Mouse (Mus musculus) right cerebral cortex, postnatal 25 days (tissue): ENCODE measurements around the gene Haus2.
"Not testable (repeated sequence)": the region's sequence is repeated elsewhere in the genome, so short reads cannot be mapped to it uniquely, and the experiment has no call there.

Experiments used
- DNase-seq: peaks from one replicate; pipeline ENCODE4 v3.0.0; 2022

Haus2 gene

DNA sequence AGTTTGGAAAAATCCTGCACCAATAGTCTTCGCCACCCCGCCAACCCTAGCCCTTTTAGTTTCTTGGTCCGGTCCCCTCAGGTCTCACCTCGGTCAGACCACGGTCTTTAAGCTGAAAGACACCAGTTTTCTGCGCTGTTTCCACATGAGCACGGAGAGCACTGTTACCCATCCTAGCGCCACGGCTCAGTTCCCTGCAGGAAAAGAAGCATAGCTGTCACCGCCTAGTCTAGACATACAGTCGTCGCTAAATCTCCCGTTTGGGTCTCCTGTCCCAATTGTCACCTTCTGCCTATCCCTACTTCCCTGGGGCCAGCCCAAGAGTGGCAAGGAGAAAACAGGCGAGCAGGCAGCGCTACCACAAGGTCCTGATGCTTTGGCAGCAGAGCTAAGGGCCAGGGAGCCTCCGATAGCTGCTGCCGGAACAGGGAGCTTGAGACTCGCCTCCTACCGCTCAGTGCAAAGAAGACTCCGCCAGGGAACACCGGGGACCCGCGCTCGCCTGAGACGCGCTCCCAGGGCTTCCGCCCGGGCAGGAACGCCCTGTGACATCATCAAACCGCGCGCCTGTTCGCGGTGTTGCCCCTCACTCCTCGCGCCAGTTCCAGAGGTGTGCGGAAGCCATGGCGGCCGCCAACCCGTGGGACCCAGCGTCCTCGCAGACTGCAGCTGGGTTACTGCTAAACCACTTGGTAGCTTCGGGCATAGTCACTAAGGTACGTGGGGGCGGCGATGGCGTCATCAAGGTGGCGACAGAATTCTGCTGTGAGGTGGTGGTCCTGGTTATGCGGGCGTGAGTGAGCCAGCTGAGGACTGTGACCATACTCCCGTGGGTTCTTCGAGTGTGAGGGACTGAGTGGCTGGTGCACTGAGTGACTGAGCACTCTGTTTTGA is at the start of gene Haus2, which contains the start of gene Lrrc57:
Gene Haus2, plus strand, starts transcription at position 554 of the 894 bp plus-strand sequence.
Gene Lrrc57, minus strand, starts transcription at position 691 of the 894 bp plus-strand sequence.
- DNase-seq, result peak; percentile 92

DNA sequence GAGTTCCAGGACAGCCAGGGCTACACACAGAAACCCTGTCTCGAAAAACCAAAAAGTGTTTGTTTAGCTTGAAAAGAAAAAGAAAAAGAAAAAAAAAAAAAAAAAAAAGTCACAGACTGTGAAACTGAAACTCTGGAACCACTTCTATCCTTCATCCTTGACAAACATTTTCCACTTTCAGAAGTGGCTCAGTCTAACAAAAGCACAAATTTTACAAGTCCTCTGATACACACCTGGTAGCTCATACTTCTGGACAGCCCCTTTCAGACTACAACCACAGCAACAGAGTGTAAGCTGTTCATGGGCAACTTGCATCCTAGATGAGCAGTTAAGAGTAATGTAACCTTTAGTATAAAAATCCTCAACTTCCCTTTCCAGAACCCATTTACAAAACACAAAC is 47.7 kb upstream of the Haus2 start:
- no peak for DNase-seq

DNA sequence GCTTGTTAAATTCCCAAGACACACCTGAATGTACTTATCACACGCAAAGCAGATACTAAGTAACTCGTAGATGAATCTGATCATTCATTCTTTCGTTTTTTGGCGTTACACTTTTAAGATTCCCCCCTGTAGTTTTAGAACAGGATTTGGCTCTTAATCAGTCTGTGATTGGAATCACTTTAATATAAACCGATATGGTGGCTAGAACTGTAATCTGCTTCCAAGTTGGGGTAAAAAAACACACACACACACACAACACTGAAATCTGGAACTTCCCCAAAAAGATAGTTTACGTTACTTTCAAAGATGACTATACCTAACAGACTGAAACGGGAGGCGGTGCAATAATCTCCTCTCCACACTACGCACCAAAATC is 46.3 kb upstream of the Haus2 start:
- DNase-seq, result no peak

DNA sequence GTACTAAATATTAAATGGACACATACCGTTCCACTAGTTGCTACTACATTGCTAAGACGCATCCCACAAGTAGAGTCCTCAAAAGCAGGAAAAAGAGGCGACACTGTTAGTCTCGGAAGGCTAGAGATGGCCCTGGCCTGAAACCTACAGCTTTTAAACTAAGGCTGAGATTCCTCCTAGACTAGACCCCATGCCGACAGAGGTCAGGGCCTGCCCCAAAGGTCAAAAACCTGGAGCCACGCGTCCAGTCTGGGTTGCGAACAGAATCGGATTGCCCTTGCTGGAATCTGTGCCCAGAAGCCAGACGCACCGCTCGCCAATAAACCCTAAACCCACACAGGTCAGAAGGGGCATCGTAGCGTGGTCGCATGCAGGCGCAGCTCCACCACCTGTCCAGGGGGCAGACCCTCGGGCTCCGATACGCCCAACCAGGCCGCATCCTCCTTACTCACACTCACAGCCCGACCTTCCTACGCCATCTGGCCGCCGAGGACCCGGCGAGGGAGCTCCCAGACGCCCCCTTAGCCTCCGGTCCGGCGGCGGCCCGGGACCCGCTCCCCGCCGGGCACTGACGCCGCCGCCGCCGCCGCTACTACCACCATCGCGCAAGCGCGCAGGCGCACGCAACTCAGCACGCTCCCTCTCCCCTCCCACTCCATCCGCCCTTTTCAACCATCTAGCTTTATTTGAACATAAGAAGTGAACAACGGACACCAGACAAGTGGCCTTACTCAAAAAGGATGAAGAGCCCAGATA is 45.8 kb upstream of the Haus2 start, which contains the start of gene Zfp106:
Gene Zfp106, minus strand, starts transcription at position 609 of the 756 bp plus-strand sequence.
- DNase-seq, result peak; percentile 87

DNA sequence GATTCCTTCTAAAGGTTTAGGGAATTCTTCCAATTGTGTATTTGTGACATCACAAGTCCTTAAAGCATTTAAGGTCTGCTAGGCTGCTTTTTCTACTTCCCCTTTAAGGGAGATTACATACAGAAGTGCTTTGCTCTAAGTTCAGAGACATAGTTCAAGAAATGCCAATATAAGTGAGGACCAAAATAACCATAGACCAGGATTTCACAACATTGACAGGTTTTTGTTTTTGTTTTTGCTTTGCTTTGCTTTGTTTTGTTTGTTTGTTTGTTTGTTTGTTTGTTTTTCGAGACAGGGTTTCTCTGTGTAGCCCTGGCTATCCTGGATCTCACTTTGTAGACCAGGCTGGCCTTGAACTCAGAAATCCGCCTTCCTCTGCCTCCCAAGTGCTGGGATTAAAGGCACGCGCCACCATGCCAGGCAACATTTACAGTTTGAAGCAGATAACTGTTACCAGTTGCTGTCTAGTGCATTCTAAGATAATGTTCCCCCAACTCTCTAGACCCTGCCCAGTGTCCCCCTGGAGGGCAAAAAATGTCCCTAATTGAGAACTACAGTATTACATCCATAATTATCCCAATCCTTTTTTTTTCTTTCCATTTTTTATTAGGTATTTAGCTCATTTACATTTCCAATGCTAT is 44.5 kb upstream of the Haus2 start:
- not testable (repeated sequence) for DNase-seq

DNA sequence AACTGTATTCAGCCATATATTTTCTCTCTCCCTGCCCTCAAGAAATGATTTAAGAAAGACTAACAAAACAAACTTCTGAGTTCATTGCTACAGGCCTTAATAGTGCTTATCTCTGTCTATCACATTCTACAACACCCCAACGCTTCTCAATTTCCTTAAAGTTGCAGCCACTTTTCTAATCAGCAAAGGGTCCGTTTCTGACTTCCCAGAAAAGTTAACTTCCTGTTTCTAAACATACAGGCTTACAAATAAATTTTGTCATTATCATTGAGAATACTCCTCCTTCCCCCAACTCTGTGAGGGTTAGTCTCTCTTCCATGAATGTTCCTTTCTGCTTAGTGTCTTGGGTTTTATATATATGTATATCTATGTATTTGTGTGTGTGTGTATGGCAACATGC is 43.8 kb upstream of the Haus2 start:
- DNase-seq, result no peak

DNA sequence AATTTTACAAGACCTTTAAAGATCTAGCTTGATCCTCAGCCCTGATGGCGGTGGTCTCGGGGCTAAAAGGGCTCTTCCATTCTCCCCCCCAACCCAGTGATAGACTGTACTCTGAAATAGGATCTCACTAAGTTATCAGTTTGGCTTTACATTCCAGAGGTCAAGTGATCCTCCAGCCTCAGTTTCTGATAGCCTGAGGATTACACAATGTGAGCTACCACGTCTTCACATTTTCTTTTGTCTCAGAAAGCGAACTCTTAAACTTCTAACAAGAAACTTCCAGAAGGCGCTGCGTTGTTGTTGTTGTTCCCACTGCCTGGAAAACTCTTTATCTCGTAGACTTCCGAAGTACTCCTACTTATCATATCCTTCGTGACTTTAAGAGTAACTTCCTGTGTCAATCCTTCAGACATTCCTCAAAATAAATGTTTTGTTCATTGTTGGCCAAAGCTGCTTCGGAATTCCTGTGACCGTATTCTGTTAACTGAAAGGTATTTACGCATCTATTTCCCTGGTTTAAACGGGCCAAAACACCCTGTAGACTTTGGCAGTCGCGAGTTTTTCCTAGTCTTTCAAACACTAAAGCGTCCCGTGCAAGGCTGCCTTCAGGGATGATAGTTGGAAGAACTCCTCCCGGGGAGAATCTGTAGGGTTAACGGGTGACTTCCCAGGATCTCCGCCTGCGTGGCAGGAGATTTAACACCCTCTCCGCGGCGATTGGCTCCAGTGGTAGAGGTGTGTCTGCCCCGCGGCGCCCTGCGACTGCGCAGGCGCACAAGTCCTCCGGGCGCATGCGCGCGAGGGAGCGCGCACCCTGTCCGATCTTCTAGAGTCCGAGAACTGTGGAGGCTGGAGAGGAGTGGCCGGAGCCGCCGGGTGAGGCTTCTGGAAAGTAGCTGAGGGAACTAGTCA is 42.0 kb upstream of the Haus2 start, which contains the start of gene Snap23:
Gene Snap23, plus strand, starts transcription at position 786 of the 912 bp plus-strand sequence.
- peak; percentile 95 for DNase-seq

DNA sequence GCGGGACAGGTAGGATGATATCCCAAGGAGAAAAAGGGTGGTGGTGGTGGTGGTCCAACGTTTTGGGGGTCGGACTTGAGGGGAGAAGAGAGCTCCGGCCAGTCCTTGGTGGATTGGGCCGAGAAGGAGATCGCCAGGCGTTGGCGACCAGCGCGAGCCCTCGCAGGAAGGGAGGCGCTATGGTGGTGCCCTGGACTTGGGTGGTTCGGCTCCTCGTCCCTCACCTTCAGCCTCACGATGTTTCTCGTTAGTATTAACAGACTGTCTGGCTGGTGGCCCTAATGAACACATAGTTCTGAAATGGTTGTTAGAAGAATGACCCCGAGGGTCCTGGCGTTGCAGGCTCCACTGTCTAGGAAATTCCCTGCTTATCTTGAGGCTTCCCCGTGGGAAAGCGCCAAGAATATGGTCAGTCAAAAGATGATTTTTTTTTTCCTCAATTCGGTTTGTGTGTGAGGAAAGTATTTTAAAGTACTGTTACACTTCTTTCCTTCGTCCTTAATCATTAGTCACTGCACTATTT is 41.3 kb upstream of the Haus2 start:
- DNase-seq, result no peak

DNA sequence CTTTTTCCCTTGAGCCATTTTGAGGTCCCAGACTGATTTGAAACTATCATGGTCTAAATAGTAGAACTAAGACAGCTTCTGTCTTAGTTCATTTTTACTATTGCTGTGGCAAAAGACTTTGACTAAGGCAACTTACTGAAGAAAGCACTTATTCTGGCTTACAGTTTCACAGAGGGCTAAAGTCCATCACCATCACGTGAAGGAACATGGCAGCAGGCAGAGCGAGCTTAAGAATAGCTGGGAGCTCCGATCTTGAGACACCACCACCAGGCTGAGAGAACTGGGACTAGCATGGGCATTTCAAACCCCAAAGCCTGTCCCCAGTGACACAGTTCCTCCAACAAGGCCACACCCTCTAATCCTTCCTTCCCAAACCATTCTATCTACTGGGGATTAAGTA is 38.1 kb upstream of the Haus2 start:
- DNase-seq, result no peak

DNA sequence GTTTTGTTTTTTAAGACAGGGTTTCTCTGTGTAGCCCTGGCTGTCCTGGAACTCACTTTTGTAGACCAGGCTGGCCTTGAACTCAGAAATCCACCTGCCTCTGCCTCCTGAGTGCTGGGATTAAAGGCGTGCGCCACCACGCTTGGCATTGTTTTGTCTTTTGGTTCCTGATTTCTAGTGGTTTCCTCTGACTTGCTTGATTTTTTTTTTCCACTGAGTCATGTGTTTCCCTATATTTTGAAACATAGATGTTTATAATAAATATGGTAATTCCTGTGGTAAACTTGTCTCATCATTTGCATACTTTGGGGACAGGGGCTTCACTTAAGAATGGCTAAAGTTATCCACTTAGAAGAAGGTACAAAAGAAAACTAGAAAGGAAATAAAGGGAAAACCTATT is 37.0 kb upstream of the Haus2 start:
- DNase-seq, result not testable (repeated sequence)

DNA sequence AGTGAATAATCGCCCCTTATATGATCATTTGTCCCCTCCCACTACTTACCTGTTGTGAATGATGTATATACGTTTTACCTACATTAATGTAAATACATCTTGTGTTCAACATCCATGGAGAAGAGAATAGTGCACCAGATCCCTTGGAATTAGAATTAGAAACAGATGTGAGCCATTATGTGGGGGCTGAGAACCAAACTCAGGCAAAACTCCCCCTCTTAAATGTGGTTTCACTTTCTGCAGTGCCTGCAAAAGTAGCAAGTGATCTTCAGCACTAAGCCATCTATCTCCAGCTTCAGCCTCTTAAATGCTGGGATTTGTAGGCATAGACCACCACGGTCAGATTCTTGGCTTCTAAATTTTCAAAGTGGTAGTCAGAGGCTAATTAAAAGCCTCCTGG is 34.1 kb upstream of the Haus2 start:
- no peak for DNase-seq

DNA sequence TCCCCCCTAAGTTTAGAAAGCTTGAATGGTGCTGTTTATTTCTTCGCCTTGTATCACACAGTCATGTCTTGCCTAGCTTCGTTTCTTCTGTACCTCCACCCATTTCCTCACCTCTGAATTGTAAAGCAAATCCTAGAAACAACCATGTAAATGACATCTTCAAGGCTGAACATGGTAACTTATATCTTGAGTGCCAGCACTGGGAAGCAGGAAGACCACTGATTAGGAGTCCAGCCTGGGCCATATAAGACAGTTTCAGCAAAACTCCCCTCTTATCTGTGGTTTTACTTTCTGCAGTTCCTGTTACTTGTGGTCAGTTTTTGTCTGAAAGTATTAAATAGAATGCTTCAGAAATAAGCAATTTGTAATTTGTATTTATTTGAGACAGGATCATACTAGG is 33.2 kb upstream of the Haus2 start:
- no peak for DNase-seq

DNA sequence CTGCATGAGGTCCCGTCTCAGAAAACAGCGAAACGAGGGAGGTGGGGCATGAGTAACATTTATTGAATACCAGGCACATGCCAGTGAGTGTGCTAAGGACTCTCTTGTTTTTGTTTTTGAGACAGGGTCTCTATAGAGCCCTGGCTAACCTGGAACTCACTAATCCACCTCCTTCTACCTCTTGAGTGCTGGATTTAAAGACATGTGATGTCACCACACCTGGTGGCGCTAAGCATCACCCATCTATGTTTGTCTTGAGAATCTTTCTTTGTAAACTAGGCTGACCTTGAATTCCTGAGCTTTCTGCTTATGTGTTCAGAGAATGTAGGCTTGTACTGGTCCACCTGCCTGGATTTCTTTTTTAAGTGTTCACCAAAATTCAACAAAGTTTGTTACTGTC is 31.4 kb upstream of the Haus2 start:
- no peak for DNase-seq

DNA sequence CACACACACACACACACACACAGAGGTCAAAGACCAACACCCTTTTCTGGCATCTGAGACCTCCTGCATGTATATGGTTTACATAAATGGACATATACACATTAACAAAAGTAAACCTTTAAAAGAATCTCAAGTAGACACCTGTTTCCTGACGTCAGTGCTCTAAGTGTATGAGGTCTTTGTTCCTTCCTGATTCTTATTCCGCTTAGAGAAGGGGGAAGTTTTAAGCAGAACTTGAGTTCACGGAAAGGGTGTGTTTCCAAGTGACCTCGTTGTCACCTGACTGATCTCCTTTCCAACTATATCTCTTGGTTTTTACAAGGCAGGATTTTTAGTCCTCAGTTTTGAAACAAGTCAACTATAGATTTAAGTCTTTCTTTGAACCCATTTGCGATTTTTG is 30.9 kb upstream of the Haus2 start:
- DNase-seq, result no peak

DNA sequence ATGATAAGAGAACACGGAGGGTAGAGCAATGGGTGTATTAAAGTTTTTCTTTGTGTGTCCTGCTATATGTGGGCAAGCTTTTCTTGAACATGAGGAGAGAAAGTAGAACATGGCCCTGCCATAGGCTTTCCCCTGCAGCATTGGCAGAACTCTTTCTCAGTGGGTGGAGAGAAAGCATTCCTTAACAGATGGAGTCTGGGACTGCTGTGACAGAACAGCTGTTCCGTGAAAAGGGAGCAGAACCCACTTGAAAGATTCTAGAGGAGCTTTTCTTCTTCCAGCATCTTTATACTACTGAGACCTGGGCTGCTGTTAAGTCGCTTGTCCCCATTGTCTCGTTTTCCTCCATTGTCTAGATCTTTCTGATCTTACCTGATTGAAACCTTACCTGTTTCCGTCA is 19.4 kb upstream of the Haus2 start:
- DNase-seq, result peak; percentile 69

DNA sequence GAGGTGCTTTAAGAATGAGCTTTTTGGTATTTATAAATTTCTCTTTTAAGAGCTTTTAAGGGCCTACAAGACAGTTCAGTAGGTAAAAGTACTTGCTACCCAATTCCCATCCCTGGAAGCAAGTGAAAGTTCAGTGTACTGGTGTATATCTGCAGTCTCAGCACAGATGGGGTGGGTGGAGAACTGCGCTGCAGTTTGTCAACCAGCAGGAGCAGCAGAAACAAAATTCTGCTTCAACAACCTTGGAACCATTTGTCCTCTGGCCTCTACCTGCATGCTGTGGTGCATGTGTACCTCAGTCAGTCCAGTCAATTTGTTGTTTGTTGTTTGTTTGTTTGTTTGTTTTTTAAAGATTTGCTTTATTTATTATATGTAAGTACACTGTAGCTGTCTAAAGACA is 17.0 kb upstream of the Haus2 start:
- DNase-seq, result no peak

DNA sequence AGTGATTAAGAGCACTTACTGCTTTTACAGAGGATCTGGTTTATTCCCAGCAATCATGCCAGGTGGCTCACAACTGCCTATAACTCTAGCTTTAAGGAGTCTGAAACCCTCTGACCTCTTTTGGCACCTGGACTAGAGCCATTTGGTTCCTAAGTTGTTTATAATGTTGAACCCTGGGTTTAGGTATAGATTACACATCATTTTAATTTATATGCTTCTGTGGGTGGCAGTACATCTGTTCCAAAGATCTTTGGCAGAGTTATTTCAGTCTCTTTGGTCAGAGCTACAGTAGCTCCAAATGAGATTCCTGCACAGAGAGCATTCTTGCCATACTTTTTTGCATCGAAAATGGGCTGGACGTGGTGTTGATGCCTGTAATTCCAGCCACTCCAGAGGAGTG is 11.4 kb upstream of the Haus2 start:
- no peak for DNase-seq

DNA sequence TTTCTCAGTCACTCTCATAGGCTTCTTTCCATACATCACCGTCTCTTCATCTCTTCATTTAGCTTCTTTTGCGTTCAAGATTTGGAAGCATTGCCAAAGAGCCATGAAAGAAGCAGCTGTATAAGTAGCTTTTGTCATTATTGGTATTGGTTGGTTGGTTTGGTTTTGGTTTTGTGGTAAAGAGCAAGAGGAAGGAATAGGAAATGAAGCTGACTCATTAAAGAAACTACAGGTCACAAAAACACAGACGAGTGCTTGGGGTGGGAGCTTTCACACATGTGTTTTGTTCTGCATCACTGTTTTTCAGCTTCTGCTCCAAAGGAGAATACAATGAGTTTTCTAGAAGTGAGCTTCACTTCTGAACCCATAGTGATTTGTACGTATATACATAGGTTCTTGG is 9.7 kb upstream of the Haus2 start:
- no peak for DNase-seq

DNA sequence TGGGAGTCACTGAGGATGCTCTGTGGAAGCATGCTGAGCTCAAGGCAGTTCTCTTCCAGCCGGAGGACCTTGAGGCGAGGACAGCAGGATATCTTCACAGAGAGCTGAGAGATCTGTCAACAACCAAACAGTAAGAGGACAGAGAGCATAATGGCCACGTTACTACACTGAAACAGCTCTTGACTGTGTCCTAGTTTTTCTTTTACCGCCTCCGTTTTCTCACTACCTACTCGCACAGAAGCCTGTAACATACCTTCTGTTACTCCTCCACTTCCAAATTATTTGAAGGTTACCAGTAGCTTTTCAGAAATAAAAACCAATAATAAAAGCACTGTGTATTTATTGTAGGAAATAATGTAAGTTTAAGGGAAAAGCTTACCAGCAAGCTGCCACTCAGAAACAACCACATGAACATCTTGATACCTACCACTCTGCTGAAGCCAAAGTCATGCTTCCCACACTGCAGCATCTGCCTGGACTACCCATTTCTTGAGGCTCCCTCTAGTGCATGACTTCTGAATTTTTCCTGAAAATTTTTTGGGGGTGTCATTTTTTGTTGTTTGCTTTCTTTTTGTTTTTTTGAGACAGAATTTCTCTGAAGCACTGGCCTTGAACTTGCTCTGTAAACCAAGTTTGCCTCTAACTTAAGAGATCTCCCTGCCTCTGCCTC is 3.0 kb upstream of the Haus2 start:
- DNase-seq, result no peak

DNA sequence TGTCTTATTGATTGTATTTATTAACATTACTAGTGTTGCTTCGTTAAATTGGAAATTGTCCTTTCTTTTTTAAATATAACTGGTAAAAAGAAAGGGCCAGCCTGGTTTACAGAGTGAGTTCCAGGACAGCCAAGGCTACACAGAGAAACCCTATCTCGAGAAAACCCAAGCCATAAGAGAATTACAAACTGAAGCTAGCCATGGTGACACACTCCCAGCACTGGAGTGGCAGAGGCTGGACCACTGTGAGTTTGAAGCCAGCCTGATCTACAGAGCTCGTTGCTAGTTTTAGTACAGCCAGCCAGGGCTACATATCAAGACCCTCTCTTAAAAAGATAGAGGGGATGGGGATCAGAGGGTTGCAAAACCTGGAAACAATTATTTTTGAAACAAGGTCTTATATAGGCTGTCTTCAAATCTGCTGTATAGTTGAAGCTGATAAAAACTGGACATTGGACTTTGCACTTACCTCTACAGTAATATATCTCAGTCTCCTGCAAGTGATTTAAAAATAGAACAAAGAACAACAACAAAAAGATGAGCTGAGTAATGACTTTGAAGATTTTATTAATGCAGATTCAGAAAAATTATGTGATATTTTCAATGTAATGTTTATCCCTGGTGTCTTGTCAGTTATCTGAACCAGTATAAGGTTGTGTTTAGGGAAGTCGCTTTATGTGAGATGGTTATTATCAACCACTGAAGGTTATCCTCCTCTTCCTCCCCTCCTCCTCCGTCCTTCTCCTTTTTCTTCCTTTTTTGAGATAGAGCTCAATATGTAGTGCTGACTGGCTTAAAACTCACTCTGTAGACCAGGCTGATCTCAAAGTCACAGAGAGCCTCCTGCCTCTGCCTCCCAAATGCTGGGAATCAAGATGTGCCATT is 7.3 kb downstream of the Haus2 start:
- no peak for DNase-seq
